Mouse (Mus musculus): ENCODE measurements around the gene Tmprss9.

- TF ChIP-seq CTCF (IDR thresholded peaks at IDR 0.05; ENCODE audit: control insufficient read depth, insufficient read depth, insufficient replicate concordance, low read depth, low read length) (no peak), POLR2A (IDR thresholded peaks at IDR 0.05; ENCODE audit: control insufficient read depth, low read depth, low read length) (no peak)
Measured at GRCm38 (mm10) chr10:80896581-80897485, 25.2 kb downstream of the Tmprss9 start.

Data from testis, adult 2 months (tissue).